Mouse (Mus musculus) MEL-GATA-1-ER (cell line): ENCODE measurements around the gene Csn1s1.

Experiments used
- DNase-seq: peaks from one replicate; pipeline ENCODE4 v3.0.0-alpha.2; 2012; ENCODE audit warnings: low read depth; ENCODE audit errors: extremely low read depth

Csn1s1 gene

DNA sequence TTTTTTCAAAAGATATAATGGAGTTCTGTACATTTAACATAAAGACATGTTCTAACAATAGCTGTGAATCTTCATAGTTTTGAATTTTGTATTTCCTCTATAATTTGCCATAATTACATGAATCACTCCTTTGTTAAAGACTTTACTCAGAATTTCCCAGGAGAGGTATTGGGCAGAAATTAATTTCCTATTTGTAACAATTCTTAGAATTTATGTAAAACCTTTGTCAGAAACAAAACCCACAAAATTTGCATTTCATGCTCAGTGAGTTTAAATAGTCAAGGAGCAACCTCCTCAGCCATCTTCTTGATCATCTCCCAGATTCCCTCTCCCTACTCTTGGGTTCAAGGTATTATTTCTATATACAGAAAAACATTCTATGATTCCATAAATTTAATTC is at the start of gene Csn1s1:
TSS of gene Csn1s1 (plus strand) at position 301 of the 400 bp plus-strand sequence.
- no peak for DNase-seq

DNA sequence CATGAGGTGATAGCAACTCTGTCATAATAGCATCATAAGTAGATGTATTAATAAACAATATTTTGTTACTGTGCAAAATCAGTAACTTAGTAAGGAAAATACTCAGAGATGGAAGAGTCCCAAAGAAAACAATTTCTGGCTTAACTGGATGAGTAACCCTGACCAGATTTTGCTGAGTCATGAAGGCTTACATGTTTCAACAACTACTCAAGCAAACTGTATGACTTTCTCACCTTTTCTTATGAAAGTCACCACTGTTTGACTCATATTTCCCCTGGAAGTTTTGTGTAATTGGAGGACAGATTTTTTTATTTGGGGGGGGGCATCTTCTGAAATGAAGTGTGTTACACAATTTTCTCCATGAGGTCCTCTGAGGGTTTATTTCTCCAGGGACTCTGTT is 43.3 kb upstream of the Csn1s1 start:
- DNase-seq = no peak

DNA sequence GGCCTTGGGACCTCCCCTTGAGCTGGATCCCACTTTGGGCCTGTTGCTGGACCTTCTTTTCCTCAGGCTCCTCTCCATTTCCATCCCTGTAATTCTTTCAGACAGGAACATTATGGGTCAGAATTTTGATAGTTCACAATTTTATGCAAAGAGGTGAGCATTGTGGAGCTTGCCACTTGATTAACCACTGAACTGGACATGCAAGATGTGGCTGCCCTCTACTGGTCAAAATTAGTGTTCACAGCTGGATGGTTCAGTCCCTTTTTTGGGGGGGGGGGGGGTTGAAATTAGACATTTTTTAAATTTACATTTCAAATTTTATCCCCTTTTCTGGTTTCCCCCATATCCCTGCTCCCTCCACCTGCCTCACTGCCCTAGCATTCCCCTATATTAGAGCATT is 23.2 kb upstream of the Csn1s1 start:
- DNase-seq = no peak

DNA sequence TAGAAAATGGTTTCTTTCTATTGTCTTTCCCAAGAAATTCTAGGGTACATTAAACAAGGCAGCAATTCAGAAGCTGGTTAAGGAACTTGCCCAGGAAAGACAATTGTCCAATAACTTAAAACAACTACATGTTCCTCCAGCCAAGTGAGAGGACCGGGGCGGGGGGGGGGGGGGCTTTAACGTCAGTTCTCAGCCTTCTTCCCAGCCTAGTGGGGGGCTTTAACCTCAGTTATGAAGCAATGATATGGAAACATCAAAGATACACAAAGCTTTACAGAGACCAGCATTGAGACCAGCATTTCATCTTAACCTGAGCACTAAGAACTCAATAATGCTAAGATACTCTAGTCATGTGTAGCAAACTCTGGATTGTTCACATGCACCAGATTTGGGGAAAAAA is 33.5 kb downstream of the Csn1s1 start, which contains the start of gene Csn2:
TSS of gene Csn2 (minus strand) at position 101 of the 400 bp plus-strand sequence.
- no peak for DNase-seq

DNA sequence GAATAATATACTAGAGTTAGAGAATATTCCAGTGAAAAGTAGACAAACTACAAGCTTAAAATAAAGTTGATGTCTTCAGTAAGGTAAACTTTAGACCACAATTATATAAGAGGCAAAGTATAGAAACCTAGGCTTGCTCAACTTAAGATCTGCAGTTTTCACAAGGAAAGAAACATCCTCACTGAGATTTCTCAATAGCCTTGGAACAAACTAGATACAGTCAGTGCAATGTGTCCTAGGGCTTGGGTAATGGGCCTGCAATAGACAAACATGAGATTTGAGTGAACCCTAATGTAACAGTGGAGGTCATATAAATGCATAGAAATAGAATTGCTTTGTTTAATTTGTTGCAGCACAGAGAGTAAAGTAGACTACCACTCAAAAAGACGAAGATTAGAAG is 39.9 kb downstream of the Csn1s1 start:
- no peak for DNase-seq
